Comparison of ENCODE assay signal across 8 mouse cellular contexts in the genomic region with DNA sequence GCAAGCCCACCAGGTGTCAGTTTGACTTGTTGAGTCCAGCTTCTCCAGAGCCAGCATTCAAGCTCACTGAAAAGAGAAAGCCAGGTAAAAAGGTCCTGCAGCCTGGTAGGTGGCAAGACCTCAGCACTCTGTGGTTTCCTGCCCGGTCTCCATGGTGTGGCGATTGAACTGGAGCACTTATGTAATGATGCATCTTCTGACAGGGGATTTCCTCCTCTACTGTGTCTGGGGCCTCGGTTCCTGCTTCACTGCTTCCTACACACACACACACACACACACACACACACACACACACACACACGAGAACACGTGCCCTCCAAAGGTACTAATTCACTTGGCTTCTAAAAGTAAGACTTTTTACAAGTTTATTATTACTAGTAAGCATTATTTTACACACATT. TPM values are rescaled to one million over a fixed set of nuclear protein-coding genes. Genes with fewer than 3 reads are reported as not detected.
DNase-seq lines count a peak whose midpoint lies in the region; ATAC-seq and TF ChIP-seq lines count a peak whose summit lies in the region.

No protein-coding gene starts in this region.

- peak overlapping the region; percentile 22 for H3K4me3 ChIP-seq in left cerebral cortex, adult 2 months
- no peak overlapping the region for H3K4me3 ChIP-seq in kidney, embryonic 16.5 days (ENCODE audit: low read length)

- H3K9me3 ChIP-seq in kidney, embryonic 16.5 days (ENCODE audit: low read length): no peaks in the 10 kb centered on the region

- H3K9ac ChIP-seq in kidney, embryonic 16.5 days (replicated peaks; ENCODE audit: low read length): no peak overlapping the region

- H3K36me3 ChIP-seq in kidney, embryonic 16.5 days (ENCODE audit: insufficient read depth, low read length): no peaks in the 10 kb centered on the region

- peaks cover 25% of the 10 kb centered on the region for H3K4me1 ChIP-seq in kidney, embryonic 16.5 days (ENCODE audit: insufficient read depth, low read length)

- DNase-seq in left cerebral cortex, adult 2 months (ENCODE audit: extremely low spot score in 1 of 2, low spot score in 2 of 2): no peak
- DNase-seq in left cerebral cortex, postnatal 4 days: no peak
- DNase-seq in cerebellum, postnatal 14 days: peak; percentile 24 to 58
- peak; percentile 85 to 87 for DNase-seq in natural killer cell, adult 2 months (ENCODE audit: low spot score in 2 of 2)
- DNase-seq in urinary bladder, postnatal 25 days (ENCODE audit: low spot score): no peak
- no peak for DNase-seq in left cerebral cortex, adult 11 months (ENCODE audit: low spot score)
- no peak for DNase-seq in left cerebral cortex, adult 18-20 months (ENCODE audit: low spot score in 2 of 2)

- H3K27ac ChIP-seq in left cerebral cortex, adult 2 months: peak overlapping the region; percentile 69
- peak overlapping the region; percentile 3; the same call in 1 of the 2 replicates for H3K27ac ChIP-seq in kidney, embryonic 16.5 days (ENCODE audit: low read length)

- no peaks in the 10 kb centered on the region for H3K27me3 ChIP-seq in kidney, embryonic 16.5 days (ENCODE audit: insufficient read depth, low read length)

- intact Hi-C loops in left cerebral cortex, adult 2 months (cut with DNase I): loop anchor here (5.0 kb wide), 1 partner anchor 84 kb away; no protein-coding TSS in a partner anchor
- intact Hi-C loops in left cerebral cortex, postnatal 4 days (cut with DNase I): no loop called here

- H3K4me2 ChIP-seq in kidney, embryonic 16.5 days (replicated peaks; ENCODE audit: low read depth, low read length): no peak overlapping the region

- no peak for TF ChIP-seq CTCF in left cerebral cortex, adult 2 months (IDR thresholded peaks at IDR 0.05)

- ATAC-seq in kidney, embryonic 16.5 days (ENCODE audit: low FRiP score, low TSS enrichment): no peak

- 51% methylated on average over 5 of the region's 5 CpGs for WGBS in kidney, embryonic 16.5 days

RNA-seq across cellular contexts. Expression of a gene that starts 2.6 kb away (rescaled TPM):
- total RNA-seq in left cerebral cortex, adult 2 months (2021): 10 to 100 TPM; 37.0 TPM
- total RNA-seq in left cerebral cortex, postnatal 4 days (2021): 10 to 100 TPM; 19.6 to 21.4 TPM
- 17.1 and 19.5 TPM in 2 replicates for polyA plus RNA-seq in kidney, embryonic 16.5 days (2015; fragmentation: Nextera tagmentation; extraction: Ambion mirVana)
- 10 to 100 TPM; 34.8 to 35.7 TPM for total RNA-seq in left cerebral cortex, adult 18-20 months (2021)

RNA-seq across cellular contexts. Expression of a gene that starts 32.4 kb away (rescaled TPM):
- total RNA-seq in left cerebral cortex, adult 2 months (2021): 10 to 100 TPM; 11.6 to 15.3 TPM
- 10 to 100 TPM; 17.1 to 19.5 TPM for total RNA-seq in left cerebral cortex, postnatal 4 days (2021)
- 0.11 and 0.12 TPM in 2 replicates for polyA plus RNA-seq in kidney, embryonic 16.5 days (2015; fragmentation: Nextera tagmentation; extraction: Ambion mirVana)
- 10 to 100 TPM; 11.4 to 12.2 TPM for total RNA-seq in left cerebral cortex, adult 18-20 months (2021)

Comparison
In these comparisons a context has a peak if more than half of its experiments do, and no peak if none do; other contexts are left out.
1. DNase-seq: peak in cerebellum, postnatal 14 days (2 of 2) and natural killer cell, adult 2 months (2 of 2); none in left cerebral cortex, adult 2 months (0 of 2), left cerebral cortex, postnatal 4 days (single experiment), urinary bladder, postnatal 25 days (single experiment), left cerebral cortex, adult 11 months (single experiment) and left cerebral cortex, adult 18-20 months (0 of 2).